Mouse (Mus musculus): ENCODE measurements around the gene Dusp5. TPM values are rescaled to one million over a fixed set of nuclear protein-coding genes. Genes with fewer than 3 reads are reported as not detected.

Dusp5 gene
- 10.5 and 20.7 TPM in 2 replicates for polyA plus RNA-seq (2012; rRNA removed)

DNA sequence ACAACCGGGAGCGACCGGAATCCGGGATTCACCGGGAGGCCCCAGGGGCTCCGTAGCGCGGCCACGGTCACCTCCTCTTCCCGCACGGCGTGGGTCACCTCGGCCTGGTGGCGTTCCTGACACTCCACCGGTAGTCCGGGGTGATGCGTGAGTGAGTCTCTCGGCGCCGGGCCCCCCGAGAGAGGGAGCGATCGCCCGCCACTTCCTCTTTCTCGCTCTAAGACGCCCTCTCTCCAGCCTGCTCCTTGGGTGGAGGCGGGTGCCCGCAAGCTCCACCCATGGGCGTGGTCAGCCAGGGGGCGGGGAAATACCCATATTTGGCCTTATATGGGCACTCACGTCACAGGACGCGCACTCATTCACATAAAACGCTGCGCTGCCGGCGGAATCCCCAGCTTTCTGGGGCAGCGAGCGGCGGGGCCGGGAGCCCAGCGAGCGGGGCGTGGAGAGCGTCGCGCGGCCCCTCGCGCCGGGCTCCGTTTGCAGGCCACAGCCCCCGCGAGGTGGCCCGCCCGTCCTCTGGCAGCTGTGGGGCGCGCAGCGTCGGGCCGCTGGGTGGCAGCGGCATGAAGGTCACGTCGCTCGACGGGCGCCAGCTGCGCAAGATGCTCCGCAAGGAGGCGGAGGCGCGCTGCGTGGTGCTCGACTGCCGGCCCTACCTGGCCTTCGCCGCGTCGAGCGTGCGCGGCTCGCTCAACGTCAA, at the start of gene Dusp5:
Gene Dusp5, plus strand, starts transcription at position 358 of the 703 bp plus-strand sequence.

DNA sequence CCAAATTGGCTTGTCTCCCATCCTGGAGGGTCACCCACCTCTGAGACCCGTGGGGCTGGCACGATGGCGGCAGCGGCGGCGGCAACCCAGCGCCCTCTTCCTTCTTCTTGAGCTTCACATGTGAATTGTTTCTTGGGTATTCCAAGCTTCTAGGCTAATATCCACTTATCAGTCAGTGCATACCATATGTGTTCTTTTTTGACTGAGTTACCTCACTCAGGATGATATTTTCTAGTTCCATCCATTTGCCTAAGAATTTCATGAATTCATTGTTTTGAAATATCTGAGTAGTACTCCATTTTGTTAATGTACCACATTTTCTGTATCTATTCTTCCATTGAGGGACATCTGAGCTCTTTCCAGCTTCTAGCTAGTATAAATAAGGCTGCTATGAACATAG, 60.1 kb downstream of the Dusp5 start, which contains the start of gene Nutf2-ps1:
Gene Nutf2-ps1, minus strand, starts transcription at position 101 of the 400 bp plus-strand sequence.

Other genes with a start within 250 kb of the Dusp5 start
- 9.1 and 11.9 TPM in 2 replicates for gene Mxi1, start 218.6 kb upstream of the Dusp5 start, polyA plus RNA-seq (2012; rRNA removed)
- not detected in 2 replicates for gene Gm10197, start 157.3 kb upstream of the Dusp5 start, polyA plus RNA-seq (2012; rRNA removed)
- gene Smndc1, start 138.5 kb upstream of the Dusp5 start, polyA plus RNA-seq (2012; rRNA removed): 0.88 and 1.6 TPM in 2 replicates
- 51.2 and 52.2 TPM in 2 replicates for gene Nutf2-ps1, start 60.0 kb downstream of the Dusp5 start, polyA plus RNA-seq (2012; rRNA removed)
- 0.66 and 1.1 TPM in 2 replicates for gene Smc3, start 71.3 kb downstream of the Dusp5 start, polyA plus RNA-seq (2012; rRNA removed)
- 0.73 and 1.4 TPM in 2 replicates for gene Rbm20, start 148.2 kb downstream of the Dusp5 start, polyA plus RNA-seq (2012; rRNA removed)